ENCODE assay signal across 8 mouse cellular contexts in the genomic region with DNA sequence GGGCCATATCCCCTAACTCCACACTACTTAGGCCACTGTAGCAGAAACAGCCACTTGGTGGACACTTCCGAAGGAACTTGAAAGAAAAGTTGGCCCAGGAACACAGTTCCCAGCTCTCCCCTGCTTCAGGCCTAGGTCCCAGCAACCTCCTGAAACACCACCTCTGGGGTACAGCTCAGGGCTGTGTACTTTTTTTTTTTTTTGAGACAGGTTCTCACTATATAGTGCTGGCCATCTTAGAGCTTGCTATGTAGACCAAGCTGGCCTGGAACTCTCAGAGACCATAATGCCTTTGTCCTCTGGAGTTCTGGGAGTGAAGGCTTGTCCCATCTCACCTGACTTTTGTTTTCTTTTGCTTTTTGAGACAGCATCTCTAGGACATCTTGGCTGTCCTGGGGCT. TPM values are rescaled to one million over a fixed set of nuclear protein-coding genes. Genes with fewer than 3 reads are reported as not detected.
DNase-seq lines count a peak whose midpoint lies in the region; ATAC-seq and TF ChIP-seq lines count a peak whose summit lies in the region.

No protein-coding gene starts in this region.

- H3K79me2 ChIP-seq in heart, adult 2 months (replicated peaks; ENCODE audit: control insufficient read depth, insufficient read depth, low read length): no peaks in the 10 kb centered on the region

- intact Hi-C loops in heart, adult 2 months (cut with DNase I): no loop called here
- intact Hi-C loops in heart, postnatal 25 days (cut with DNase I): no loop called here

- H3K27ac ChIP-seq in heart, adult 2 months: peak overlapping the region; percentile 92
- no peak overlapping the region for H3K27ac ChIP-seq in lung, embryonic 14.5 days (ENCODE audit: low read depth)
- H3K27ac ChIP-seq in embryonic fibroblast, embryonic 13.5 days (ENCODE audit: insufficient read depth, low read length): peak overlapping the region; percentile 89
- peak overlapping the region; percentile 77 for H3K27ac ChIP-seq in liver, embryonic 15.5 days (replicated peaks)
- no peak overlapping the region for H3K27ac ChIP-seq in thymus, adult 2 months (ENCODE audit: control insufficient read depth, insufficient read depth, low read length)

- TF ChIP-seq EP300 in heart, adult 2 months (IDR thresholded peaks at IDR 0.05; ENCODE audit: insufficient read depth, low read depth, low read length): no peak

- no peak overlapping the region for H3K9ac ChIP-seq in heart, adult 2 months (ENCODE audit: low read depth, low read length)
- no peak overlapping the region for H3K9ac ChIP-seq in lung, embryonic 14.5 days
- H3K9ac ChIP-seq in liver, embryonic 15.5 days: no peak overlapping the region

- peaks cover 16% of the 10 kb centered on the region for H3K4me1 ChIP-seq in heart, adult 2 months (ENCODE audit: control insufficient read depth, insufficient read depth, low read length)
- H3K4me1 ChIP-seq in lung, embryonic 14.5 days (ENCODE audit: insufficient read depth): peaks cover 19% of the 10 kb centered on the region
- peaks cover 18% of the 10 kb centered on the region for H3K4me1 ChIP-seq in lung, adult 2 months (ENCODE audit: control insufficient read depth, insufficient read depth, low read length)
- peaks cover 5% of the 10 kb centered on the region; the same call in 1 of the 2 replicates for H3K4me1 ChIP-seq in embryonic fibroblast, embryonic 13.5 days (ENCODE audit: control insufficient read depth, insufficient read depth, low read length)
- peaks cover 52% of the 10 kb centered on the region for H3K4me1 ChIP-seq in liver, embryonic 15.5 days (replicated peaks)
- H3K4me1 ChIP-seq in thymus, adult 2 months (replicated peaks; ENCODE audit: control insufficient read depth, insufficient read depth, low read length): peaks cover 58% of the 10 kb centered on the region

- DNase-seq in heart, adult 2 months: no peak
- DNase-seq in heart, postnatal 25 days (ENCODE audit: low spot score): no peak
- no peak for DNase-seq in lung, embryonic 14.5 days
- DNase-seq in lung, adult 2 months: no peak
- no peak for DNase-seq in thymus, adult 2 months

- H3K4me3 ChIP-seq in heart, adult 2 months: no peak overlapping the region
- no peak overlapping the region for H3K4me3 ChIP-seq in lung, embryonic 14.5 days (ENCODE audit: low read depth, low read length)
- no peak overlapping the region for H3K4me3 ChIP-seq in lung, adult 2 months (replicated peaks; ENCODE audit: extremely low read depth, low read depth, low read length)
- H3K4me3 ChIP-seq in embryonic fibroblast, embryonic 13.5 days (ENCODE audit: insufficient read depth, low read length): no peak overlapping the region
- no peak overlapping the region for H3K4me3 ChIP-seq in liver, embryonic 15.5 days (replicated peaks)
- H3K4me3 ChIP-seq in thymus, adult 2 months (ENCODE audit: control insufficient read depth, insufficient read depth, low read length): no peak overlapping the region

- peak; percentile 0; the same call in 1 of the 2 replicates for ATAC-seq in lung, embryonic 14.5 days (ENCODE audit: insufficient read depth)
- no peak for ATAC-seq in liver, embryonic 15.5 days (ENCODE audit: insufficient read depth)
- no peak for ATAC-seq in CD4-positive, CD25-positive, alpha-beta regulatory T cell, adult 4 months

- peak overlapping the region; percentile 93 for H3K4me2 ChIP-seq in lung, embryonic 14.5 days
- peak overlapping the region; percentile 73 for H3K4me2 ChIP-seq in liver, embryonic 15.5 days

- no peaks in the 10 kb centered on the region for H3K9me3 ChIP-seq in lung, embryonic 14.5 days (ENCODE audit: low read depth, low read length)
- H3K9me3 ChIP-seq in liver, embryonic 15.5 days (replicated peaks): no peaks in the 10 kb centered on the region

- TF ChIP-seq CTCF in heart, adult 2 months (IDR thresholded peaks at IDR 0.05): no peak; the same call in 1 of the 2 replicates
- no peak for TF ChIP-seq CTCF in lung, embryonic 14.5 days (IDR thresholded peaks at IDR 0.05; ENCODE audit: low read depth)
- TF ChIP-seq CTCF in lung, adult 2 months (IDR thresholded peaks at IDR 0.05; ENCODE audit: insufficient read depth, low read length): no peak
- no peak for TF ChIP-seq CTCF in embryonic fibroblast, embryonic 13.5 days (IDR thresholded peaks at IDR 0.05; ENCODE audit: borderline replicate concordance, insufficient read depth, low read length)
- no peak for TF ChIP-seq CTCF in thymus, adult 2 months (IDR thresholded peaks at IDR 0.05; ENCODE audit: borderline replicate concordance, control insufficient read depth, extremely low read depth, insufficient read depth, low read length, poor library complexity)

- TF ChIP-seq POLR2A in heart, adult 2 months (IDR thresholded peaks at IDR 0.05; ENCODE audit: insufficient read depth, low read depth, low read length): no peak
- TF ChIP-seq POLR2A in lung, adult 2 months (IDR thresholded peaks at IDR 0.05; ENCODE audit: borderline replicate concordance, extremely low read depth, low read depth, low read length): no peak
- no peak for TF ChIP-seq POLR2A in embryonic fibroblast, embryonic 13.5 days (IDR thresholded peaks at IDR 0.05; ENCODE audit: low read depth, low read length)
- no peak for TF ChIP-seq POLR2A in thymus, adult 2 months (IDR thresholded peaks at IDR 0.05; ENCODE audit: control insufficient read depth, extremely low read depth, insufficient read depth, low read length, poor library complexity)

- no peaks in the 10 kb centered on the region for H3K36me3 ChIP-seq in heart, adult 2 months (ENCODE audit: control insufficient read depth, insufficient read depth, low read length)
- H3K36me3 ChIP-seq in lung, embryonic 14.5 days (ENCODE audit: insufficient read depth): no peaks in the 10 kb centered on the region
- H3K36me3 ChIP-seq in liver, embryonic 15.5 days (replicated peaks): no peaks in the 10 kb centered on the region
- H3K36me3 ChIP-seq in thymus, adult 2 months (ENCODE audit: control insufficient read depth, insufficient read depth, low read length): no peaks in the 10 kb centered on the region

- no peaks in the 10 kb centered on the region for H3K27me3 ChIP-seq in heart, adult 2 months (ENCODE audit: control insufficient read depth, insufficient read depth, low read length)
- peaks cover 31% of the 10 kb centered on the region for H3K27me3 ChIP-seq in lung, embryonic 14.5 days (ENCODE audit: insufficient read depth, low read length)
- peaks cover 33% of the 10 kb centered on the region for H3K27me3 ChIP-seq in liver, embryonic 15.5 days
- peaks cover 4% of the 10 kb centered on the region; the same call in 1 of the 2 replicates for H3K27me3 ChIP-seq in thymus, adult 2 months (ENCODE audit: control insufficient read depth, insufficient read depth, low read length)

- 22% methylated on average over 1 of the region's 1 CpGs for WGBS in heart, adult 2 months
- WGBS in lung, embryonic 14.5 days: 48% methylated on average over 1 of the region's 1 CpGs
- WGBS in lung, adult 2 months: 48% methylated on average over 1 of the region's 1 CpGs
- 29% methylated on average over 1 of the region's 1 CpGs for WGBS in liver, embryonic 15.5 days (ENCODE audit: insufficient replicate concordance)
- 63% methylated on average over 1 of the region's 1 CpGs for WGBS in thymus, adult 2 months

RNA-seq across cellular contexts. Expression of a gene that starts 3.6 kb away (rescaled TPM):
- total RNA-seq in heart, adult 2 months (2021): 10 to 100 TPM; 58.9 to 60.0 TPM
- 57.2 and 68.9 TPM in 2 replicates for polyA plus RNA-seq in heart, adult 2 months (2012; rRNA removed)
- total RNA-seq in heart, postnatal 25 days (2021): 10 to 100 TPM; 47.1 to 51.6 TPM
- 8.4 and 9.4 TPM in 2 replicates for polyA plus RNA-seq in lung, embryonic 14.5 days (2014; fragmentation: Nextera tagmentation; extraction: Ambion mirVana)
- 13.1 and 13.8 TPM in 2 replicates for polyA plus RNA-seq in lung, adult 2 months (2012; rRNA removed)
- polyA plus RNA-seq in embryonic fibroblast, embryonic 13.5 days (2011; ENCODE audit: insufficient read length, low read depth, missing spikeins): 14.7 and 20.6 TPM in 2 replicates
- 1.7 and 1.8 TPM in 2 replicates for polyA plus RNA-seq in liver, embryonic 15.5 days (2015; fragmentation: Nextera tagmentation; extraction: Ambion mirVana)
- 1 to 10 TPM in 1 of 2 experiments, under 1 TPM in 1; 0.67 to 1.3 TPM for polyA plus RNA-seq in CD4-positive, CD25-positive, alpha-beta regulatory T cell, adult 4 months (2017; shearing (Covaris generic))
- 6.1 and 6.8 TPM in 2 replicates for polyA plus RNA-seq in thymus, adult 2 months (2012; rRNA removed)

RNA-seq across cellular contexts. Expression of a gene that starts 19.4 kb away (rescaled TPM):
- total RNA-seq in heart, adult 2 months (2021): 100 to 1,000 TPM; 150 to 162 TPM
- polyA plus RNA-seq in heart, adult 2 months (2012; rRNA removed): 62.3 and 96.1 TPM in 2 replicates
- 100 to 1,000 TPM; 158 to 160 TPM for total RNA-seq in heart, postnatal 25 days (2021)
- 352 and 353 TPM in 2 replicates for polyA plus RNA-seq in lung, embryonic 14.5 days (2014; fragmentation: Nextera tagmentation; extraction: Ambion mirVana)
- 49.3 and 65.5 TPM in 2 replicates for polyA plus RNA-seq in lung, adult 2 months (2012; rRNA removed)
- 142 and 166 TPM in 2 replicates for polyA plus RNA-seq in embryonic fibroblast, embryonic 13.5 days (2011; ENCODE audit: insufficient read length, low read depth, missing spikeins)
- 115 and 122 TPM in 2 replicates for polyA plus RNA-seq in liver, embryonic 15.5 days (2015; fragmentation: Nextera tagmentation; extraction: Ambion mirVana)
- polyA plus RNA-seq in CD4-positive, CD25-positive, alpha-beta regulatory T cell, adult 4 months (2017; shearing (Covaris generic)): 100 to 1,000 TPM; 100 to 115 TPM
- polyA plus RNA-seq in thymus, adult 2 months (2012; rRNA removed): 91.1 and 92.5 TPM in 2 replicates

RNA-seq across cellular contexts. Expression of a gene that starts 38.1 kb away (rescaled TPM):
- total RNA-seq in heart, adult 2 months (2021): 1 to 10 TPM; 7.3 to 8.1 TPM
- 13.5 and 13.7 TPM in 2 replicates for polyA plus RNA-seq in heart, adult 2 months (2012; rRNA removed)
- 1 to 10 TPM; 8.5 to 8.6 TPM for total RNA-seq in heart, postnatal 25 days (2021)
- 9.5 and 12.5 TPM in 2 replicates for polyA plus RNA-seq in lung, embryonic 14.5 days (2014; fragmentation: Nextera tagmentation; extraction: Ambion mirVana)
- 33.7 and 34.3 TPM in 2 replicates for polyA plus RNA-seq in lung, adult 2 months (2012; rRNA removed)
- polyA plus RNA-seq in embryonic fibroblast, embryonic 13.5 days (2011; ENCODE audit: insufficient read length, low read depth, missing spikeins): 11.1 and 15.1 TPM in 2 replicates
- 7.4 and 8.8 TPM in 2 replicates for polyA plus RNA-seq in liver, embryonic 15.5 days (2015; fragmentation: Nextera tagmentation; extraction: Ambion mirVana)
- polyA plus RNA-seq in CD4-positive, CD25-positive, alpha-beta regulatory T cell, adult 4 months (2017; shearing (Covaris generic)): 10 to 100 TPM; 35.2 to 77.5 TPM
- polyA plus RNA-seq in thymus, adult 2 months (2012; rRNA removed): 50.7 and 51.1 TPM in 2 replicates

Comparison
In these comparisons a context has a peak if more than half of its experiments do, and no peak if none do; other contexts are left out.
1. H3K27ac ChIP-seq: peak in heart, adult 2 months (single experiment), embryonic fibroblast, embryonic 13.5 days (single experiment) and liver, embryonic 15.5 days (single experiment); none in lung, embryonic 14.5 days (single experiment) and thymus, adult 2 months (single experiment).